Mouse (Mus musculus) cerebellum, adult 8-10 months (tissue): ENCODE measurements around the gene Tfrc.
A peak's percentile ranks its signal among the peaks of the same experiment; 100 is the strongest.

Experiments used
- DNase-seq: peaks from one replicate; pipeline ENCODE4 v3.0.0; 2022

Gene Tfrc

GRCm38 (mm10) chr16:32670354-32671124 is 61.8 kb downstream of the Tfrc start:
- DNase-seq: no peak

- DNase-seq: no peak
These were observed 62.6 kb downstream of the Tfrc start for GRCm38 (mm10) chr16:32671206-32671887.

DNA sequence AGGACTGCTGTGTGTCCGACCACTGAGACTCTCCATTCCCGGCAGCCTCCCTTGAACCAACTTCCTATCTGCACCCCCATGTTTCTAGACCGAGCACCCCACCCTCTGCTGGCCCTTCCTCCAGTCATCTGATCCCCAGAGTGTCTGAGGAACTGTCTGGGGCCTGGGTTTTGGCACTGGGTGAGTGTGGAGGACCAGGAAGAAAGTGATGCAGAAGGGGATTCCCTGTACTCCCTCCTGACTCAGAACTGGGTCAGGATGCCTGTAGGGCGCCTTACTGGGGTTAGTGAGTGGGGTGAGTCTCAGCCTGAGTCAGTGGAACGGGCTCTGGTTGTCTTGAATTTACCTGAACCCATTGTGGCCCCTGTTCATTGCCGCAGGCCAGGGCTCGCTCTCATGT is 63.5 kb downstream of the Tfrc start:
- no peak for DNase-seq

DNA sequence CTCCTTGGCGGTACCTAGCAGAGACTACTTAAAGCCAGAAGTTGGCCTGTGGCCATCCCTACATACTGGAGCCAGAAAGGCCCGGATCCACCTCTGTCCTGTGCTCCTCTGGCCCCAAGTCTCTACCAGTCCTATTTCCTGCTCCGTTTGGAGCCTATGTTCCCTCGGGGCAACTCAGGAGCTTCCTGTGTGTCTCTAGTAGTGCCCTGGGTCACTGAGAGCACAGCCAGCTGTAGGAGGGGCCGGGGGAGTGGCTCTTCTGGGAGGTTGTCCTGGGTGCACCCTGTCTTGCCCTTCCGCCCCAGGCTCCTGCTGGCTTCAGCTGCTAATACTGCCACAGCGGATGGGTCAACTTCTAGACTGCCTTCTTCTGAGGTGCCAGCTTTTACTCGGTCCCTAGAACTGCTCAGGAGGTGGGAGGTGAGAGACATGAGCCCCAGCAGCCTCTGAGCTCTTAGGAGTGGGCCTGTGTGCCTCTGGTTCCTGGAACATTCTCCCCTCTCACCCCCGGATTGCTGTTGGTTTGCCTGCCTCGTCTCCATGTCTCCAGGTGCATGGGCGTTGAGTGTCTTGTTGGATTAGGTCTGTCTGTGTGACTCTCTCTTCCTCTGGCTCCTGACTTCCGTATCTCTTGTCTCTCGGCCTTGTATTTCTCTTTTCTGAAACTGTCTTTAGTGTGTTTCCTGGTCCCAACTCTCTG is 64.3 kb downstream of the Tfrc start:
- no peak for DNase-seq

GRCm38 (mm10) chr16:32674121-32674740 is 65.5 kb downstream of the Tfrc start:
- DNase-seq: no peak

- DNase-seq: no peak
These were observed 68.5 kb downstream of the Tfrc start for GRCm38 (mm10) chr16:32677040-32677700.

GRCm38 (mm10) chr16:32677903-32678302 is 69.2 kb downstream of the Tfrc start:
- no peak for DNase-seq

- DNase-seq: no peak
These were observed 70.1 kb downstream of the Tfrc start for GRCm38 (mm10) chr16:32678812-32679211.

DNA sequence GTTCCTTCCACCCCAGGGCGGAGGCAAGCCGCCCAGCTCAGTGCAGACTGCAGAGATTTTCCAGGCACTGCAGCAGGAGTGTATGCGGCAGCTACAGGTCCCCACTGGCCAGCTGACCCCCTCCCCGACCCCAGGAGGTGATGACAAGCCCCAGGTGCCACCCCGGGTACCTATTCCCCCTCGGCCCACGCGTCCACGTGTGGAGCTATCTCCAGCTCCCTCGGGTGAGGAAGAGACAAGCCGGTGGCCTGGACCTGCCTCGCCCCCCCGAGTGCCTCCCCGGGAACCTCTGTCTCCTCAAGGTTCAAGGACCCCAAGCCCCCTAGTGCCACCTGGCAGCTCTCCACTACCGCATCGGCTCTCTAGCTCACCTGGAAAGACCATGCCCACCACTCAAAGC is 71.3 kb downstream of the Tfrc start:
- no peak for DNase-seq

- DNase-seq: no peak
These were observed 72.1 kb downstream of the Tfrc start for GRCm38 (mm10) chr16:32680806-32681205.

DNA sequence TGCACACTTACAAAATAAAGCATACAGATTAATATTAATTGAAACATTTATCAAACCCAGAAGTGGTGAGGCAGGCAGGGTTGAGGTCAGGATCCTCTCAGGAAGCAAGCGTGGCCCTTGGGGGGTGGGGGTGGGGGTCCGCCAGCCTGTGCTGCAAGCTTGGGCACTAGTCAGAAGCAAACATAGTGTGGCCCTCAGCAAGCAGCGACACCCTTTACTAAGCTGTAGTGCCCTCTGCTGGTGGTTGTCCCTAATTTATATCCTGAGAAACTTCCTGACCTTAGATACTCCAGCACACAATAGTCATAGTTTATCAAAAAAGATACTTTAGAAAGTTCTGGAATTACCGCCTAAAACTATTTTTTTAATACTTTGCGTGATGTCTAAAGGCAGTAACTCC is 73.5 kb downstream of the Tfrc start:
- peak; percentile 80 for DNase-seq
